Mouse (Mus musculus) forebrain, embryonic 12.5 days (tissue): Measurements from ENCODE around the gene Muc4. TPM values are rescaled to one million over a fixed set of nuclear protein-coding genes. Genes with fewer than 3 reads are reported as not detected.

ENCODE experiments used
- ATAC-seq: fragments of 200-750 bp; cut with Nextera tagmentation; 2 replicates; pipeline ENCODE4 v1.8.0; 2017; ENCODE audit warnings: moderate TSS enrichment; ENCODE audit not compliant: low FRiP score
- H3K27ac ChIP-seq: fragments of 300-500 bp; sonication (generic); 2 replicates; pipeline ENCODE4 v1.5.1; 2016; ENCODE audit warnings: mild to moderate bottlenecking
- H3K27me3 ChIP-seq: fragments of 300-500 bp; sonication (generic); 2 replicates; pipeline ENCODE4 v1.6.1; 2016; ENCODE audit warnings: mild to moderate bottlenecking
- H3K36me3 ChIP-seq: fragments of 300-500 bp; sonication (generic); replicated peaks from 2 replicates; pipeline ENCODE4 v1.6.1; 2016; ENCODE audit warnings: mild to moderate bottlenecking
- H3K4me1 ChIP-seq: fragments of 300-500 bp; sonication (generic); 2 replicates; pipeline ENCODE4 v1.6.1; 2016
- H3K4me2 ChIP-seq: fragments of 300-500 bp; sonication (generic); 2 replicates; pipeline ENCODE4 v1.6.1; 2016; ENCODE audit warnings: mild to moderate bottlenecking, moderate library complexity
- H3K4me3 ChIP-seq: fragments of 300-500 bp; sonication (generic); replicated peaks from 2 replicates; pipeline ENCODE4 v1.5.1; 2016; ENCODE audit warnings: mild to moderate bottlenecking
- H3K9ac ChIP-seq: fragments of 300-500 bp; sonication (generic); 2 replicates; pipeline ENCODE4 v1.6.1; 2016; ENCODE audit warnings: mild to moderate bottlenecking
- H3K9me3 ChIP-seq: fragments of 300-500 bp; sonication (generic); 2 replicates; pipeline ENCODE4 v1.6.1; 2016
- WGBS: fragments of 180-500 bp; shearing (Covaris S2); methylation state at CpG from one replicate; pipeline ENCODE4 v1.1.7; 2016; 5-methylcytosine and 5-hydroxymethylcytosine counted together
- polyA plus RNA-seq: library from polyadenylated mRNA; unstranded; fragments of >200 nt; fragmentation: Nextera tagmentation; extraction: Ambion mirVana; gene quantifications from 2 replicates; pipeline ENCODE4 v1.2.1, GENCODE M21; 2016

The Muc4 gene
- polyA plus RNA-seq, 1 experiment from 2014 or later, result 0.28 TPM

DNA sequence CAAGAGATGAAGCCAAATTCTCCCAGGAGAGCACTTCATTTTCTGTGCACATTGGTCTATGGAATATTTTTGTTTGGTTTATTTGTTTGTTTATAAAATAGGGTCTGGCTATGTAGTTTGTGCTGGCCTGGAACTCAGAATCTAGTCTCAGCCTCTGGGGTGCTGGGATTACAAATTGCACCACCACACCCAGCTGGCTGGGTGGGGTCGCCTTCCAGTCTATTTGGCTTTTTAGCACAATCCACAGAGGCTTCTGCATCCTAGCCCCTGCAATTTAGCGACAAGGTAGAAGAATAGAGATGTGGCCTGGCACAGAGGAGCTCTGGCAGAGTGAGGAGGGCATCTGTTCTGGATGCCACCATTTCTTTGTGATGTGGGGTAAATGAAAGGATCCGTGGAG is 78.1 kb downstream of the Muc4 start:
- Histone ChIP-seq H3K4me3 (no peak overlapping the region), H3K9ac (no peak overlapping the region), H3K27me3 (peaks cover 8% of the 10 kb centered on the region; the same call in 1 of the 2 replicates), H3K4me2 (no peak overlapping the region), H3K4me1 (peaks cover 11% of the 10 kb centered on the region; the same call in 1 of the 2 replicates), H3K9me3 (no peaks in the 10 kb centered on the region), H3K36me3 (no peaks in the 10 kb centered on the region), H3K27ac (no peak overlapping the region)
- 67% methylated on average over 3 of the region's 3 CpGs for WGBS
- ATAC-seq, result no peak

- 29% methylated on average over 14 of the region's 14 CpGs for WGBS
- Histone ChIP-seq H3K4me2 (peak overlapping the region; percentile 56), H3K9ac (peak overlapping the region; percentile 36; the same call in 1 of the 2 replicates), H3K36me3 (no peaks in the 10 kb centered on the region), H3K4me1 (peaks cover 11% of the 10 kb centered on the region; the same call in 1 of the 2 replicates), H3K27ac (no peak overlapping the region), H3K27me3 (peaks cover 8% of the 10 kb centered on the region; the same call in 1 of the 2 replicates), H3K4me3 (peak overlapping the region; percentile 29), H3K9me3 (no peaks in the 10 kb centered on the region)
- ATAC-seq, result no peak
These were observed 78.9 kb downstream of the Muc4 start for GRCm38 (mm10) chr16:32814539-32814938.

- 0 out of 2 replicates have a peak overlapping the region, but pooled peaks have one; percentile 36 for H3K9ac ChIP-seq
- no peak overlapping the region for H3K27ac ChIP-seq
- H3K9me3 ChIP-seq, result no peaks in the 10 kb centered on the region
- no peaks in the 10 kb centered on the region for H3K36me3 ChIP-seq
- peak overlapping the region; percentile 56 for H3K4me2 ChIP-seq
- peaks cover 11% of the 10 kb centered on the region; the same call in 1 of the 2 replicates for H3K4me1 ChIP-seq
- H3K27me3 ChIP-seq, result peaks cover 8% of the 10 kb centered on the region; the same call in 1 of the 2 replicates
- WGBS, result 9% methylated on average over 6 of the region's 6 CpGs
- no peak for ATAC-seq
- H3K4me3 ChIP-seq, result peak overlapping the region; percentile 29
These were observed 79.5 kb downstream of the Muc4 start for GRCm38 (mm10) chr16:32815160-32815605.

DNA sequence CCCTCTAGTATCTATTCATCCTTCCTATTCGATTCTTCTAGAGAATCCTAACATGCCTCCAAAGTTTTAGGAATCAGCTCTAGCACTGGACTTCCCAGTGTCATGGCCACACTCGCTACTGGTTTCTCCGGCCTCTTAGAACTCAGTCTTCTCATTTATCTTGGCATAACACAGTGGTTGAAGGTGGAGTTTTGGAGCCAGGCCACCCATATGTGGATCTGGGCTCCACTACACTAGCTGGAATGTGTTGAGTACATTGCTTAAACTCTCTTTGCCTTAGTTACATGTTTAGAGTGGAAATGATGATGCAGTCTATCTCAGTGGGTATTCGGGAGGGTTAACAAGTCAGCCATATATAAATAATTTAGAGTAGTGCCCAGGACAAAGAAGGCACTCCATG is 82.3 kb downstream of the Muc4 start:
- Histone ChIP-seq H3K9ac (no peak overlapping the region), H3K4me1 (peaks cover 11% of the 10 kb centered on the region; the same call in 1 of the 2 replicates), H3K9me3 (no peaks in the 10 kb centered on the region), H3K4me3 (no peak overlapping the region), H3K27me3 (peaks cover 8% of the 10 kb centered on the region; the same call in 1 of the 2 replicates), H3K36me3 (peaks cover 13% of the 10 kb centered on the region), H3K4me2 (no peak overlapping the region), H3K27ac (no peak overlapping the region)
- WGBS, result 91% methylated on average over 4 of the region's 4 CpGs
- ATAC-seq, result no peak

DNA sequence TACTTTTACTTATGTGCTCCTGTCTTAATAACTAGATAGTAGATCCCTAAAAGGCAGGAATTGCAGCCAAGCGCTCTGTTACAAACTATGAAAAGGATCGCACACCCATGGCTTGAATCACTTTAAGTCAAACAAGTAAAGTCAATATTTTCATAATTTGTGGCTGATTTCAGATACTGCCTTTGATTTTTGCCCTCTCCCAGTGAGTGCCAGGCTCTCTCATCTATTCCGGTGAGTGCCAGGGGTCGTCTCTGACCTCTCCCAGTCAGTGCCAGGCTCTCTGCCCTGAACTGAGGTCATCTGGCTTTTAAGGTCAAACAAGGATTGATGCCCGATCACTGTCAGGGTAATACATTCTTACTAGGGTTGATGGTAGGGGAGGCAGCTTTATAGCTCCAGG is 82.8 kb downstream of the Muc4 start:
- Histone ChIP-seq H3K9ac (no peak overlapping the region), H3K36me3 (peaks cover 17% of the 10 kb centered on the region), H3K4me3 (no peak overlapping the region), H3K4me2 (no peak overlapping the region), H3K27ac (no peak overlapping the region), H3K27me3 (peaks cover 8% of the 10 kb centered on the region; the same call in 1 of the 2 replicates), H3K4me1 (peaks cover 11% of the 10 kb centered on the region; the same call in 1 of the 2 replicates), H3K9me3 (no peaks in the 10 kb centered on the region)
- 90% methylated on average over 5 of the region's 5 CpGs for WGBS
- ATAC-seq, result no peak

DNA sequence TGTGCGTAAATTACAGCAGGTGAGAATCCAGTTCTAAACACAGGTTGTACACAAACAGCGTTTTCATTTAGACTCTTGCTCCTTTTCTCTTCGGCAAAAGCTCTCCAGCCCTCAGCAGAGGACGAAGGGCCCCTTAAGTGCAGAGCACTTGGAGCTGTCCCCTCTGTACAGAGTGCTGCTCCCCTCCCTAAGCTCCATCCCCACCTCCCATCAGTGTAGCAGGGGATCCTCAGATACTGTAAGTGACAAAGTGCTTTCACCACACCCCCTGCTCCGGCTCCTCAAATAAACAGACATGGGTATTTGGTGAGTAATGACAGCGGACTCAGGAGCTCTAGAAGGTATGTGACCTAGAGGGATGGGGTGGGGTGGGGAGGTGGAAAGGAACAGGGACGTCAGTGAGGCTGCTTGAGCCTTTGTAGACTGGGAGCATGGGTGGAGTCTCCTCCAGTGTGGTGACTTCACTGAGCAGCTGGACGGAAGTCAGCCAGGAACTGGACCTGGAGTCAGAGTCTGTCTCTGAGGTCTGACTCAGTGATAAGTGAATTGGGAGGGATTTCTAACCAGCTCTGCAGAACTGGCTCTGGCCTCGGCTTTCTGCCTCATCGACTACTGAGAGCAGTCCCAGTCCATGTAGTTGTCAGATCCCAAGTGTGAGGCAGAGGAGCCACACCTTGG is 86.2 kb downstream of the Muc4 start:
- no peak for ATAC-seq
- no peak overlapping the region for H3K27ac ChIP-seq
- WGBS, result 83% methylated on average over 10 of the region's 10 CpGs
- no peaks in the 10 kb centered on the region for H3K9me3 ChIP-seq
- H3K4me3 ChIP-seq, result no peak overlapping the region
- H3K4me1 ChIP-seq, result no peaks in the 10 kb centered on the region
- H3K27me3 ChIP-seq, result no peaks in the 10 kb centered on the region
- H3K36me3 ChIP-seq, result peaks cover 48% of the 10 kb centered on the region
- no peak overlapping the region for H3K4me2 ChIP-seq
- H3K9ac ChIP-seq, result no peak overlapping the region

DNA sequence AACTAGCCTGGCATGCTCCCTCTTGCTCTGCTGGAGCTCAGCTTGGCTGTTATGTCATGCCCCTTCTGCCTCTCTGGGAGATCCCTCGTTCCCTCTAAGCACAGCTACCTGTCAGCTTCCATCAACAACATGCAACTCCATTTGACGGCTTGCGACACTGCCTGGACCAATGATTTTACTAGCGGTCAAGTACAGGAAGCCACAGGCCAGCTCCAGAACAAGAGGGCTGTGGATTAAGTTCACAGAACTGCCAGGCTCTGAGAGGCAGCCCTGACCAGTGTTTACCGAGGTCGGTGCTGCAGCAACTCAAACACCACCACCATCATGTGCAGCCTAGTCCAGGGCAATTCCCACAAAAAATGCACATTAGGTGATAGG is 86.8 kb downstream of the Muc4 start:
- no peak overlapping the region for H3K4me2 ChIP-seq
- ATAC-seq, result no peak
- WGBS, result 94% methylated on average over 6 of the region's 6 CpGs

DNA sequence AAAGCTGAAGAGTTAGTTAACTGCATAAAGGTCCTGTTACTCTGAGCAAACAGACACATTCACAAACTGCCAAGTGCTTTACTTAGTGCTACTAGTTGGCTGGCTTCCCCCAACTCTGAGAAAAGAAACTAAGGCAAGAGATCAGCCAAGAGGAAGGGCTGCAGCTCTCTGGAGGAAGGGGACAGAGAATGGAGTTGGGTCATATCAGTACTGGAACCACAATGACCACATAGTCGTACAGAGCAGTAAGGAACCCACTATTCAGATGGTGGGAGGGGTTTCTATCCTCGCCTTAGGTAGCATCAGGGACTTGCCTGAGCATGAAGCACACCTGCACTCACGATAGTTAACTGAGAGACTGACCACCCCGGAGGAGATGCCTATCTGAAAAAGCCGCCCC is 87.2 kb downstream of the Muc4 start:
- H3K4me2 ChIP-seq, result no peak overlapping the region
- 92% methylated on average over 5 of the region's 5 CpGs for WGBS

More for the DNA sequence above, 86.8 kb downstream of the Muc4 start:
- no peak overlapping the region for H3K27ac ChIP-seq
- H3K27me3 ChIP-seq, result no peaks in the 10 kb centered on the region
- H3K4me3 ChIP-seq, result no peak overlapping the region
- H3K4me1 ChIP-seq, result no peaks in the 10 kb centered on the region
- H3K9ac ChIP-seq, result no peak overlapping the region
- H3K36me3 ChIP-seq, result peaks cover 53% of the 10 kb centered on the region
- no peaks in the 10 kb centered on the region for H3K9me3 ChIP-seq

GRCm38 (mm10) chr16:32823487-32823886 is 87.8 kb downstream of the Muc4 start:
- Histone ChIP-seq H3K36me3 (peaks cover 62% of the 10 kb centered on the region), H3K9ac (no peak overlapping the region), H3K9me3 (no peaks in the 10 kb centered on the region), H3K4me2 (no peak overlapping the region), H3K4me3 (no peak overlapping the region), H3K27me3 (no peaks in the 10 kb centered on the region), H3K27ac (no peak overlapping the region), H3K4me1 (no peaks in the 10 kb centered on the region)
- ATAC-seq, result no peak
- WGBS, result 91% methylated on average over 8 of the region's 8 CpGs

More for the DNA sequence above, 87.2 kb downstream of the Muc4 start:
- Histone ChIP-seq H3K27ac (no peak overlapping the region), H3K9ac (no peak overlapping the region), H3K27me3 (no peaks in the 10 kb centered on the region), H3K9me3 (no peaks in the 10 kb centered on the region), H3K36me3 (peaks cover 58% of the 10 kb centered on the region), H3K4me3 (no peak overlapping the region), H3K4me1 (no peaks in the 10 kb centered on the region)
- no peak for ATAC-seq

- no peak for ATAC-seq
- WGBS, result 91% methylated on average over 13 of the region's 13 CpGs
- H3K27me3 ChIP-seq, result no peaks in the 10 kb centered on the region
These were observed 88.4 kb downstream of the Muc4 start for GRCm38 (mm10) chr16:32824061-32824460.

DNA sequence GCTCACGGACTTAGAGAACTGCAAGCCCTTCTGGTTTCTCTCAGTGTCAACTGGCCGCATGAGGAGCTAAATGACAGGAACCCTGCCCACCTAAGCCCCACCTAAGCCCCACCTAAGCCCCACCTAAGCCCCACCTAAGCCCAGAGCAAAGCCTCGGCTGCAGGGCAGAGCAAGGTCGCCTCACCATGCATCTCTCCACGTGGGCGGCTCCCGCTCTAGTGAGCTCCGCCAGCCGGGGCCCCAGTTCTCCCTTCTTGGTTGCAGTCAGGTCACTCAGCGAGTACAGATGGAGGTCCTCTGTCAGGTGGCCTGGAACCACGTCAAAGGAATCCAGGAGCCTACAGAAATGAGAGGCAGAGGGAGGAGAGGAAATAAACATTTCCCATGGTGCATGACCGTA is 89.7 kb downstream of the Muc4 start:
- no peaks in the 10 kb centered on the region for H3K4me1 ChIP-seq
- ATAC-seq, result no peak
- no peak overlapping the region for H3K4me3 ChIP-seq
- no peak overlapping the region for H3K4me2 ChIP-seq
- H3K27me3 ChIP-seq, result no peaks in the 10 kb centered on the region
- H3K27ac ChIP-seq, result no peak overlapping the region
- no peaks in the 10 kb centered on the region for H3K9me3 ChIP-seq
- peaks cover 72% of the 10 kb centered on the region for H3K36me3 ChIP-seq
- H3K9ac ChIP-seq, result no peak overlapping the region
- 82% methylated on average over 12 of the region's 12 CpGs for WGBS

More at GRCm38 (mm10) chr16:32824061-32824460, 88.4 kb downstream of the Muc4 start:
- Histone ChIP-seq H3K36me3 (peaks cover 65% of the 10 kb centered on the region), H3K27ac (no peak overlapping the region), H3K4me3 (no peak overlapping the region), H3K4me2 (no peak overlapping the region), H3K9ac (no peak overlapping the region), H3K9me3 (no peaks in the 10 kb centered on the region), H3K4me1 (no peaks in the 10 kb centered on the region)

DNA sequence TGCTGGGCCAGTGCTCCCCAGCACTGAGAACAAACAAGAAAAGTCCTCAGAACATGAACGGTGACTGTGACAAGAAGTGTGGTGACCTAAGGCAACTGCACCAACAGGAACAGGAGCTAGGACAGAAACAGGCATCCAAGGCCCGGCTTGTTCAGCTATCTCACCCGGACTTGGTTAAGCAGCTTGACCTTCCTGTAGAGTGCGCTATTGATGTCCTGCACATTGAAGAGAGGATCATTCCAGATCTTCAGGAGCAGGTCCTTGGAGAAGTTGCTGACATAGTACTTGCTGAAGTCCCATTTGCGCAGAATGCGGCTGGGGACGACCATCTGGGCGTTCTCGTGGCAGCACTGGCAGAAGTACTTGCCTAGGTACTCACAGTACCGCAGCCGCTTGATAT is 90.8 kb downstream of the Muc4 start:
- ATAC-seq, result no peak

DNA sequence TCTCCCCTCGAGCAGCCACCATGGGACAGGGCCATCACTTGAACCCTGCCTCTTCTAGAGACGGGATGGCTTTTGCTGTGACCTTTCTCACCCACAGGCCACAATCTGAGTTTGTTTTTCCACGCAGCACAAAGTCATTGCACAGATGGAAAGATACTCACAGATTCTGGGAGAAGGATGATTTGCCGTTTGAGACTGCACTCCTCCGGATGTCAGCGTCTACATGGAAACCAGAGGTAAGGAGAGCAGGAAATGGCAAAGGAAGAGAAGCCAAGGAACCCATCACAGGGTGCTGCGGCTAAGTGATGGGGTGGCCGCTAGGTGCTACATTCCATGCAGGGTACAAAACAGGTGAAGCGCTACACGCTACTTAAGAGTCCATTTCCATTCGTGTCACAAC is 93.4 kb downstream of the Muc4 start:
- no peaks in the 10 kb centered on the region for H3K27me3 ChIP-seq
- no peak for ATAC-seq
- no peak overlapping the region for H3K4me2 ChIP-seq
- no peaks in the 10 kb centered on the region for H3K4me1 ChIP-seq
- no peak overlapping the region for H3K9ac ChIP-seq
- 94% methylated on average over 11 of the region's 11 CpGs for WGBS
- H3K9me3 ChIP-seq, result no peaks in the 10 kb centered on the region
- no peak overlapping the region for H3K27ac ChIP-seq
- H3K36me3 ChIP-seq, result peaks cover 56% of the 10 kb centered on the region
- no peak overlapping the region for H3K4me3 ChIP-seq

More for the DNA sequence above, 90.8 kb downstream of the Muc4 start:
- 95% methylated on average over 11 of the region's 11 CpGs for WGBS
- Histone ChIP-seq H3K4me2 (no peak overlapping the region), H3K27ac (no peak overlapping the region), H3K4me1 (no peaks in the 10 kb centered on the region), H3K4me3 (no peak overlapping the region), H3K36me3 (peaks cover 72% of the 10 kb centered on the region), H3K9ac (no peak overlapping the region), H3K9me3 (no peaks in the 10 kb centered on the region), H3K27me3 (no peaks in the 10 kb centered on the region)
